Mouse (Mus musculus) urinary bladder, postnatal 36 days (tissue): ENCODE measurements around the gene Nox3.

Source experiments
- DNase-seq, 2 experiments: peaks; one replicate each; pipeline ENCODE4 v3.0.0; 2022; ENCODE audit warnings: low spot score in 2 of 2, mixed read lengths in 1 of 2

The Nox3 gene

GRCm38 (mm10) chr17:3696161-3696560 lies at the start of gene Nox3:
TSS of gene Nox3 (minus strand) at chr17:3696261.
- no peak for DNase-seq

DNA sequence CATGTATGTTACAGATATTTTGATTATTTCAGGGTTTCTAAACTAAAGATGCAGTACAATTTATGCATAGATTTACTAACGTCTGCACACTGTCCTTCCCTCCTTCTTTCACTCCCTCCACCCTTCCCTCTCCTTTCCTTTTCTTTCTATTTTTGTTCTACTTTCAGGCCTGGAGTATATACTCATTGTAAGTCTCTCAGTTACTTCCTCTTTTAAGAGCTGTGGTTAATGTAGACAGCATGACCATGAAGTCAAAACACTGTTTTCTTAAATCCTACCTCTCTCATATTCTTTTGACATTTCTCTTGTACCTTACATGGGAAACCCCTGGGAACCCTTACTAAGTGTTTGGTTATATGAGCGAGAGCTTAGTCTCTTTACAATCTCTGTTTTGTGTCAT lies 48.3 kb upstream of the Nox3 start:
- DNase-seq, result no peak

- no peak for DNase-seq
These were observed 40.9 kb upstream of the Nox3 start for GRCm38 (mm10) chr17:3736936-3737335.

- no peak for DNase-seq
These were observed 38.2 kb upstream of the Nox3 start for GRCm38 (mm10) chr17:3734286-3734685.

GRCm38 (mm10) chr17:3705350-3705930 lies 9.4 kb upstream of the Nox3 start:
- no peak for DNase-seq

DNA sequence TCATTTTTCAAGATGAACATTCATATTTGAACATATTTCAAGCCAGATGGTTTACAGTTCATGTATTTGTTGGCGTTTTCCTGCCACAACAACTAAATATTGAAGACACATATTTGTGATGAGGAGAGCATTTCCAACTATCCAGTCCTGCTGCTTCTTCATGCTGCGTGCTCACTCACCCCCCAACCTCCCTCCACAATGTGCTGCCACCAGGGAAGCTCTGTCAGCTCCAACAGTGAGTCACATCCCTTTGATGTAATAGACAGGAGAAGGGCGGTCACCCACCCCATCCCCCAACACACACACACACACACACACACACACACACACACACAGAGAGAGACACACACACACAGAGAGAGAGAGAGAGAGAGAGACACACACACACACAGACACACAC lies 6.3 kb upstream of the Nox3 start:
- DNase-seq, result no peak

DNA sequence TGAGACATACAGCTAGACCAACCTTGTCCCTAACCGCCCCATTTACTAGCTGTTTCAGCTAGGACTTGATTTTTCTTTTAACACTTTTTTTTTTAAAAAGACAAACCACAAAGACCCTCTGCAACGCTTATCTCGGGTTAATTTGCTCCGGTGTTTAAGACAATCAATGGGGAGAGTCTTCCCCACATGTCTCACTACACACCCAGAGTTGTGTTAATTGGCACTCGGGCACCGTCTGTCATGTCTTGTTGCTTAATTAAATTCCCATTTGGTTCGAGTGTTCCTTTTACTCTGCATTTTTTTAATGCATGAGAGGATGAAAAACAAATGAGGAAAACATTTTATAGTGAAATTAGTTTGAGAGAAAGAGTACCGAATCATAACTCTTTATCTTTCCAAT lies 3.2 kb downstream of the Nox3 start:
- DNase-seq, result no peak

DNA sequence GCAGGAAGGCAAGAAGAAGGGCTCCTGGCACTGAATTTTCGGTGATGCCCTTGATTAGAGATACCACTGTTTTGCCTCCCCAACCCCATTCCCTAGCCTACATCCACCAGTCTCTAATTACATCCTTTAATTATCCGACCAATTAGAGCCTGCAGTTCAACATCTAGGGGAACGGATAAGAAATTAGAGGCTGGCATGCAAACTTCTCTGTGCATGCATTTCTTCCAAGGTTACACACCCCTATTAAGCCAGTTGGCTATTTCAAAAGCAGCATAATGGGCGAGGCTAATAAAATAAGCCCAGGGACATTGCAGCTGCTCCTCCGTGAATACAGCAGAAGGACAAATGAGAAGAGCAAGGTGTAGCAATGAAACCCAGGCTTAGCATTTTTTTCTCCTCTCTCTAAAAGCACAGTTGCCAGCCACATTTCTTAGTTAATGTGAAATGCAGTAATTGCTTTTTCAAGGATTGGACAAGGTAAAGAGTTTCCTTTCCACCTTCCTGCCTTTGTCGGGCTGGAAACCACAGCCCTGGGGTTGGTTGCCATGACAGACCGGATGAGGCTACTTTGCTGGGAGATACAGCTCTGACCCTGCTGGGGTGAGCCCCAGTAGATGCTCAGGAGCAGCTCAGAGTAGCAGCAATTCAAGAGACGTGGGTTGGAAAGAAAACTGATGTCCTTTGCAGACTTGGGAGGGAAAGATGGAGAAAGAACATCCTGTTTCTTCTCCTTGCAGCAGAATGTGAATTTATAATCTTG lies 5.4 kb downstream of the Nox3 start:
- no peak for DNase-seq

GRCm38 (mm10) chr17:3683662-3684061 lies 12.4 kb downstream of the Nox3 start:
- DNase-seq, result no peak

GRCm38 (mm10) chr17:3669226-3669625 lies 26.8 kb downstream of the Nox3 start:
- no peak for DNase-seq

DNA sequence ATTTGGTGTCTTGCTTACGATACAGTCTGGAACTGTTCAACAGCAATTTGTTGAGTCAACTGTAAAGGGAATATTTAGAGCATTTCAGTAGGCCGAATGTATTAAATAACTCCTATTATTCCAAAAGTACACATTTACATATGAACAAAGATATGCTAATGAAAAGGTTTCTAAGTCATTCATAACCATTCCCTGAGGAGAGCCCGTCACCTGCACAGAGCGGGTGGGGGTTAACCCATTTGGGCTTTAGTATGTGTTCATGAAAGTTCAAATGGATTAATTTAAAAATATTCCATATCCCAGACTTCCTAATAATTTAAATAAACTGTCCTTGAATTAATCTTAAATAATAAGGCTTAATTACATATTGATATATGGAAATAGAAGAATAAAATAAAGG lies 28.8 kb downstream of the Nox3 start:
- DNase-seq, result no peak

DNA sequence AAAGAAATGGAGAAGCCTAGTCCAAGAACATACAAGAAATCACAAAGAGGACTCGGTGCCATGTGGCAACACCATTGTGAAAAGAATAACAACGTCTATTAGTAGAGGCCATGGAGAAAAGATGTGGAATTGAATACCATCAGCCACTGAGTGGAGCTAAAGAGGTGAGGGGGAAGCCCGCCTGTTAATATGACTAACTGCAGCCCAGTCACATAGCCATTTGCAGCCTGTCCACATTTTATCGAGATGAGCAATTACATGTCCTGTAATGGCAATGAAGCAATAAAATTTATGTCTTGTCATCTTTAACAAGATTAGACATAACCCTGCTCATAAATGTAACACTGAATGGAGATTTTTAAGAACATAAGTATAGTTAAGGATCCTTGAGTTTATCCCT lies 30.7 kb downstream of the Nox3 start:
- DNase-seq, result no peak

DNA sequence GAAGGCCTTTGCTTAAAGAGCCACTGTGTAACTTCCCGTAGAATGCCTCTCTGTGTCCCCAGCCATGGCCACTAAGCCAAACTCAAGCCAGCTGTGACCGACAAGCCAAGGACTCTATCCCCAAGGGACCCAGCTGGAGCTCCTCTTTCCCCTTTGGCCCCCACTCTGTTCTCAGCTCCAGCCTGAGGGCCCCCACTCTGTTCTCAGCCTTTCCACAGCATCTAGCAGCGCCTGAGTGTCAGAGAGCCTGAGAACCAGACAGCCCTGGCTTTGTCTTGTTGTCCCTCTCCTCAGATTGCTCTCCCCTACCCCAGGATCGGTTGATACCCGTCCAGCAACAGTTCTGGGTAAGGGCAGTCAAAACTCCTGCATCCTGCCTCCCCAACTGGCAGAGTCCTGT lies 36.6 kb downstream of the Nox3 start:
- no peak for DNase-seq

DNA sequence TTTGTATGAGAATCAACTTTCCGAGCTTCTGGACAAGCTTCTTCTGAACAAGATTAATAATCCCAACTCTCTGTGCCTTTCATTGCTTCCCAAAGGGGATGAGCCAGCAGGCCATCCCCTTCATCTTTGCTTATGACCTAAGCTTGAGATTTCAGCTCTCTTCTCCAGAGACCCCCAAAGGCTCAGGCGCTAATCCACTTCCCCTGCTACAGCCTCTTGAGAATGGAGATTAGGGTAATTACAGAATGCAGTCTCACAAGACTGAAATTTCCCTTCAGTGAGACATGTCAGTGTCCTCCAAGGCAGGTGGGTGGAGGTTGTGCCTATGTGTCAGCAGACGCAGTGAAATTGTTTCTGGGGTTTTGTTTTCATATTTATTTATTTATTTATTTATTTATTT lies 45.7 kb downstream of the Nox3 start:
- no peak for DNase-seq

DNA sequence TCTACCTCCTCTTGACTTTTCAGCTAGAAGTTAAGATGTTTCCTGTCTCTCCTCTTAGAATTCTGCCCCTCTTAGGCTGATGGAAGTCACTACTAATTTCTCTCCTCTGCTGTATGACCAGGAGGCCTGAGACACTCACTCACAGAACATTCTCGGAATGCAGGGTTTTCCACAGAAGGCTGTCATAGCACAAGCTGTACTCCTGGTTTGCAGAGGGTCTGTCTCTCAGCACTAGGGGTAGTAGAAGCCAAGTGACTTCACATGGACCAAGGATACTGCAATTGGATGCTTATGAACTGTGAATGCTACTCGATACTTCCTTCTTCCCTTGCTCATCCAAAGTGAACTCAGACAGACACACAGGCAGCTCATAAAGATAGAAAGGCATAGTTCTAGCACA lies 52.5 kb downstream of the Nox3 start:
- no peak for DNase-seq

DNA sequence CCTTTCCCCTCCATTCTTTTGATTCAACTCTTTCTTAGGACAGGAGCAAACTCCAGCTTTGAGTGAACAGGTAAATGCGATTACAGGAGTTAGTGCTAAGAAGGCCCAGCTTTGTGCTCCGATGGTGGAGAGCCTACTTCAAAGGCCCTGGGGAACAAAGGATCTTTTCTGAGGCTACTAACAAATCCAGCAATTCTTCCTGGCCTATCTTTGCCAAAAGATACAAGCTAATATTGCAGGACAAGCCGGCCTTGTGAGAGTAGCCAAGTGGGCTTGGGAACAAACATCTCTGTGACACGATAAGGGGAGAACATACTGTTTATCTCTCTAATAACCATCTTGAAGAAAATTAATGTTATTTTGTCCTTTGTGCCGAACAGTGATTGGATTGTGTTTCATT lies 54.6 kb downstream of the Nox3 start:
- no peak for DNase-seq

DNA sequence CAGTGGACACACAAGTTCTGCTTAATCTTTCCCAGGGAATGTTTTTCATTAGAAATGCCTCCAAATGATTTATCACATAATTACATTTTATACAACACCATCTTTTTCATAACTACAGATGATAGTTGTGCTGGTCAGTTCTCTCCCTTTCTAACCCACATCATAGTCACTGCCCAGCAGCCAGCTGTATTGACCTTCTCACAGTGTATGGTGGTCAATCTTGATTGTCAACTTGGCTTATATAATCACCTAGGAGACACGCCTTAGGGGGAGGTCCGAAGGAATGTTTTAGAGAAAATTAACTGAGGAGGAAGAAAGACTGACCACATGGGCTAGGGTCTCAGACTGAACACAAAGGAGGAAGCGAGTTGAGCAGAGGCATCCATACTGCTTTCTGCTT lies 57.3 kb downstream of the Nox3 start:
- DNase-seq, result no peak

- no peak for DNase-seq
These were observed 63.6 kb downstream of the Nox3 start for GRCm38 (mm10) chr17:3632501-3632900.

DNA sequence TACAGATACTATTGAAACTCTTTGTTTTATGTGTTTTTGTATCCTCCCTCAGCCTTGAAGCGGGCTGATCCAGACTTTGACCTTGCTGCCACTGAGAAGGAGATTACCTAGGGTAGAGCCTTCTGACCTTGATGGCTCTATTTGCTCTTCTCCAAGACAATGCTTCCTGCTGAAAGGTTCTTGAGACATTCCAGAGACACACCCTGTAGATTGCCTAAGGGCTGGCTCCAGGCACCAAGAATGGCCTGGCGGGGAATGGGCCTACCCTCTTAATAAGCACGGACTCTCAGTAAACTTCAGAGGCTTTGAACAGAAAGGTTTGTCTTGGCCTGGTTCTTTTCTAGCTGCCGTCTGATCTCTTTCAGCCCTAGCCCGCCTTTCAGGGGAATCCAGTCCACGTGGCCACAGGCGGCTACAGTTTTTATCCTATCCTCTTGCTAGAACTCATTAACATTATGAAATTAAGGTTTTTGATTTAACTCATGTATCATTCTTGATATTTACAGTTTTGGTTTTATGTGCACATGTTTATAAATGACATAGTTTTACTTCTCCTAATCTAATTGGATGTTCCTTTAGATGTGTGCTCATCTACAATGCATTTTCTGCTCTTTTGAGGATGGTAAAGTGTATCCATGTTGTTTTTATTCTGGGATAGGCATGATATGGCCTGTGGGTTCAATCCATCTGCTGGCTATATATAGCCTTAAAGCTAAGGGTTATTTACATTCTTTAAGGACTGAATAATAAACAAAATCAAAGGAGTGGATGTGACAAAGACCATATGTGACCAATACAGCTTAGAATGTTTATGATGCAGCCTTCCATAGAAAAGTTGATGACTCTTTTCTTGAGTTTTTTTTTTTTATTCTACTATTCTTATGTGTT lies 79.5 kb downstream of the Nox3 start:
- no peak for DNase-seq

DNA sequence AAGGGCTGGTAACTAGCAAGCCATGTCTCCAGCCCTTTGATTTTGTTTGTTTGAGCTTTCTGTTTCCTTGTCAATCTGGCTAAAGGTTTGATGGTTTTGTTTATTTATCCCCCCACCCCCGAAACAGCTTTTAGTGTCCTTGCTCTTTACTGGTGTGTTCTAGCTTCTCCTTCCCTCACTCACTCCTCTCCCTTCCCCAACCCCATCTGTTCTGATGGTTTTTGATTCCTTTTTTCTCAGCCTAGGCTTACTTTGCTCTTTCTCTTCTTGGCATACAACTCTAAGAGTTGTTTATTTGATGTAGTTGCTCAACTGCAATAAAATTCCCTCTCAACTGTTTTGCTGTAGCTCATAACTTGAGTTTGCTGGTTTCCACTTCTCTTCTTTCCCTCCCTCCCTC lies 80.5 kb downstream of the Nox3 start:
- DNase-seq, result no peak

- DNase-seq, result no peak
These were observed 84.3 kb downstream of the Nox3 start for GRCm38 (mm10) chr17:3611781-3612075.

DNA sequence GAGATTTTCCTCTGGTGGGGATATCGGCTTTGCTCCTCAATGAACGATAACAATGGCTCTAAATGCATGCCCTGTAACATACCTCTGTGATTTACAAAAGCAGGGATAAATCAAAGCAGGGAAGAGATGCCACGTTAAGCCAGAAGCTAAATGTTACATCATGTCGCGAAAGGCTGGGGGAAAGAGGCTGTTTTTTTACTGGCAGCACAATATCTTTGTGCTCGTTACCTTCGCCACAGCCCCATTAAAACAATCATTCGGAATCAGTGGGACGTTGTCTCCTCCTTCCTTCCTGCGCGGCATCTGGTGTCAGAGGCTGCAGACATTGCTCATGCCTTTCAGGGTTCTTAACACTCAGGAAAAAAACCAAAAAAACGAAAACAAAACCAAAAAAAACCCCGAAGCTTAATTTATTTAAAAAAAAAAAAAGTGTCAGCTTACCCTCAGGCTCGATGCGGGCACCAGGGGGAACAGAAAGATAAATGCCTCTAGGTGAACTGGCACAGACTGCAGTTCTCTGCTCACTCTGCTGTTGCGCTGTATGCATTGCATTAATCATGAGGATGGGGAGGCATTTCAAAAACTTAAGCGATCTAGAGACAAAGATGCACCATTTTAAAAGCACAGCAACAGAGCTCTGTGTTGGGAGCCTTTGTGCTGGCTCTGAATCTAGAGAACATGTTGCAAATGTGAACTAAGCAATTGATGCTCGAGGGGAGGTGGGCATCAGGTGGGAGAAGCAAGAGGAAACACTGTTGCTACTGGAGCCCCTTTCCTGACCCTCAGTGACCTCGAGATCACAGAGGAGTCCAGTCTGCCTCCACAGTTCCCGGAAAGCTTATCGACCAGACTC lies 84.9 kb downstream of the Nox3 start:
- DNase-seq, result no peak
